ENCODE assay signal across 10 mouse cellular contexts in the genomic region with DNA sequence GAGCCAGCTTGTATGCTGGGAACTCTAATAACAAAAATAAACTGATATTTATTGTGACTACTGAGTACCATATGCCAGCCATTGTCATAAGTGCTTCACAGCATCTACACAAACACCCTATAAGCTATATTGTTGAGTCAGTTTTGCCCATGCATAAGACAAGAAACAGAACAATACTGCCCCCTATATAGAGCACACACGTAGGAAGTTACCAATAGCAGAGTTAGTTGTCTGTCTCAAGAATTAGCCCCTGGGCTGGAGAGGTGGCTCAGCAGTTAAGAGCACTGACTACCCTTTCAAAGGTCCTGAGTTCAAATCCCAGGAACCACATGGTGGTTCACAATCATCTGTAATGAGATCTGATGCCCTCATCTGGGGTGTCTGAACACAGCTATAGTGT. TPM values are rescaled to one million over a fixed set of nuclear protein-coding genes. Genes with fewer than 3 reads are reported as not detected.
DNase-seq lines count a peak whose midpoint lies in the region; ATAC-seq and TF ChIP-seq lines count a peak whose summit lies in the region.
"Had no signal": no experiment of that assay in that cellular context is flagged by ENCODE, and none has a peak within 500 bp of the region (broad histone marks: within the 10 kb centered on the region; RNA-seq: fewer than 3 reads in every experiment).

No protein-coding gene starts in this region.

- no peaks in the 10 kb centered on the region for H3K4me1 ChIP-seq in hindbrain, postnatal 0 days (ENCODE audit: insufficient read depth, low read length)
- no peaks in the 10 kb centered on the region for H3K4me1 ChIP-seq in hindbrain, embryonic 13.5 days (replicated peaks)
- H3K4me1 ChIP-seq: limb, embryonic 13.5 days had no signal

- WGBS in hindbrain, postnatal 0 days, result 34% methylated on average over 1 of the region's 1 CpGs
- 15% methylated on average over 1 of the region's 1 CpGs for WGBS in hindbrain, embryonic 13.5 days

- no peaks in the 10 kb centered on the region for H3K36me3 ChIP-seq in hindbrain, postnatal 0 days (ENCODE audit: insufficient read depth, low read length)
- no peaks in the 10 kb centered on the region for H3K36me3 ChIP-seq in hindbrain, embryonic 13.5 days
- H3K36me3 ChIP-seq: limb, embryonic 13.5 days had no signal

- DNase-seq in hindbrain, postnatal 0 days (ENCODE audit: low spot score), result peak; percentile 5
- DNase-seq in 416B (ENCODE audit: low read depth), result peak; percentile 66
- DNase-seq in B cell, adult 2 months, result peak; percentile 7
- DNase-seq in adrenal gland, postnatal 14 days, result no peak
- no peak for DNase-seq in heart, adult 8-10 months (ENCODE audit: low spot score)
- DNase-seq: cerebellum, postnatal 36 days; heart, postnatal 4 days had no signal

- H3K27ac ChIP-seq in hindbrain, postnatal 0 days, result no peak overlapping the region
- no peak overlapping the region for H3K27ac ChIP-seq in hindbrain, embryonic 13.5 days
- H3K27ac ChIP-seq: limb, embryonic 13.5 days had no signal

- 0 out of 2 replicates have a peak, but pooled peaks have one; percentile 28 for ATAC-seq in hindbrain, postnatal 0 days
- ATAC-seq in hindbrain, embryonic 13.5 days (ENCODE audit: low FRiP score), result no peak
- ATAC-seq in megakaryocyte progenitor cell, adult 5-6 weeks (replicated peaks; ENCODE audit: poor library complexity), result peak; percentile 45

- H3K9me3 ChIP-seq in hindbrain, postnatal 0 days (ENCODE audit: low read length), result no peaks in the 10 kb centered on the region
- H3K9me3 ChIP-seq in hindbrain, embryonic 13.5 days, result no peaks in the 10 kb centered on the region
- H3K9me3 ChIP-seq: limb, embryonic 13.5 days had no signal

- no peak overlapping the region for H3K4me2 ChIP-seq in hindbrain, postnatal 0 days (ENCODE audit: low read depth, low read length)
- no peak overlapping the region for H3K4me2 ChIP-seq in hindbrain, embryonic 13.5 days

- no peak overlapping the region for H3K9ac ChIP-seq in hindbrain, postnatal 0 days (replicated peaks; ENCODE audit: low read length)
- H3K9ac ChIP-seq in hindbrain, embryonic 13.5 days, result no peak overlapping the region
- H3K9ac ChIP-seq: limb, embryonic 13.5 days had no signal

- H3K4me3 ChIP-seq in hindbrain, postnatal 0 days (ENCODE audit: low read length), result no peak overlapping the region
- no peak overlapping the region for H3K4me3 ChIP-seq in hindbrain, embryonic 13.5 days

- no peaks in the 10 kb centered on the region for H3K27me3 ChIP-seq in hindbrain, postnatal 0 days (ENCODE audit: insufficient read depth, low read length)
- H3K27me3 ChIP-seq in hindbrain, embryonic 13.5 days, result no peaks in the 10 kb centered on the region
- H3K27me3 ChIP-seq: limb, embryonic 13.5 days had no signal

- 0 out of 2 replicates have a peak, but pooled peaks have one; percentile 18 for TF ChIP-seq CTCF in hindbrain, postnatal 0 days (IDR thresholded peaks at IDR 0.05; ENCODE audit: low read depth)

RNA-seq across cellular contexts. Expression of a gene that starts 0.4 kb away (rescaled TPM):
- total RNA-seq in hindbrain, postnatal 0 days (2014; rRNA removed), result 2.3 and 7.9 TPM in 2 replicates
- polyA plus RNA-seq in hindbrain, postnatal 0 days (2015; fragmentation: Nextera tagmentation; extraction: Ambion mirVana), result 3.5 and 3.7 TPM in 2 replicates
- polyA plus RNA-seq in hindbrain, embryonic 13.5 days (2015; fragmentation: Nextera tagmentation; extraction: Ambion mirVana), result 2.5 and 2.6 TPM in 2 replicates
- 3.4 and 4.1 TPM in 2 replicates for total RNA-seq in megakaryocyte progenitor cell, adult 5-6 weeks (2015)
- total RNA-seq in megakaryocyte progenitor cell, adult 5-6 weeks (2017), result 2.0 and 2.5 TPM in 2 replicates
- 2.3 and 3.6 TPM in 2 replicates for total RNA-seq in adrenal gland, postnatal 14 days (2021)
- total RNA-seq in heart, adult 8-10 months (2022), result 1 to 10 TPM; 1.2 to 1.9 (median 1.6) TPM

RNA-seq across cellular contexts. Expression of a gene that starts 10.0 kb away (rescaled TPM):
- 9.2 and 11.2 TPM in 2 replicates for total RNA-seq in hindbrain, postnatal 0 days (2014; rRNA removed)
- 56.6 and 63.7 TPM in 2 replicates for polyA plus RNA-seq in hindbrain, postnatal 0 days (2015; fragmentation: Nextera tagmentation; extraction: Ambion mirVana)
- polyA plus RNA-seq in hindbrain, embryonic 13.5 days (2015; fragmentation: Nextera tagmentation; extraction: Ambion mirVana), result 62.9 and 76.0 TPM in 2 replicates
- total RNA-seq in megakaryocyte progenitor cell, adult 5-6 weeks (2015), result 209 and 242 TPM in 2 replicates
- 378 and 464 TPM in 2 replicates for total RNA-seq in megakaryocyte progenitor cell, adult 5-6 weeks (2017)
- 45.7 and 57.9 TPM in 2 replicates for total RNA-seq in adrenal gland, postnatal 14 days (2021)
- 10 to 100 TPM; 18.6 to 26.9 (median 22.4) TPM for total RNA-seq in heart, adult 8-10 months (2022)

RNA-seq across cellular contexts. Expression of a gene that starts 45.2 kb away (rescaled TPM):
- total RNA-seq in hindbrain, postnatal 0 days (2014; rRNA removed), result 19.4 and 22.4 TPM in 2 replicates
- polyA plus RNA-seq in hindbrain, postnatal 0 days (2015; fragmentation: Nextera tagmentation; extraction: Ambion mirVana), result 23.2 TPM in 2 replicates
- 21.8 and 24.7 TPM in 2 replicates for polyA plus RNA-seq in hindbrain, embryonic 13.5 days (2015; fragmentation: Nextera tagmentation; extraction: Ambion mirVana)
- total RNA-seq in megakaryocyte progenitor cell, adult 5-6 weeks (2015), result 69.3 and 70.2 TPM in 2 replicates
- total RNA-seq in megakaryocyte progenitor cell, adult 5-6 weeks (2017), result 62.3 and 64.7 TPM in 2 replicates
- 41.6 and 41.8 TPM in 2 replicates for total RNA-seq in adrenal gland, postnatal 14 days (2021)
- 10 to 100 TPM in 3 of 4 experiments, 1 to 10 TPM in 1; 8.0 to 12.3 (median 11.9) TPM for total RNA-seq in heart, adult 8-10 months (2022)

Comparison
In these comparisons a context has a peak if more than half of its experiments do, and no peak if none do; other contexts are left out.
1. DNase-seq: peak in hindbrain, postnatal 0 days (single experiment), 416B (single experiment) and B cell, adult 2 months (2 of 2); none in adrenal gland, postnatal 14 days (single experiment) and heart, adult 8-10 months (single experiment).